ENCODE assay signal across 11 mouse cellular contexts in the genomic region with DNA sequence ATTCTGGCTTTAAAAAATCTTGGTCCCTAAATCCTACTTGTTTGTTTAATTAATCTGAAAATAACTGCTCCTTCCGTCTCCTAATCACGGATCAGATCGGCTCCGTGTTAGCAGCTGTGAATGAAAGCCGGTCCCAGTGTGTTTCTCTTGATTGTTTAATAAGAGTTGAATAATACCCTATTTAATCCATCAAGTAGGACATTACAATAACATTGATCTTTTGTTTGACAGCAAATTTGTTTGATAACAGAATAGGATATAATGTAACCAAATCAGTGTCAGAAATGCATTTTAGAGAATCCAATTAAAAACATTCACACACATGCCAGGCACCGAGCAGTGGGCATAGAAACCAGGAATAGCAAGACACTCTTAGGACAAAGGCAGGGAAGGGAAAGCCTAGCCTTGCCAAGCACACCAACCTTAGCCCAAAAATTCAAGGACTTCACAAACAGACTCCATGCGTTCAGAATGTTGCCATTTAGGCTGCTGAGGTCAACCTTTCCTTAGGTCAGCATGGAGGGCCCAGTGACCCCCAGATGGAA.
DNase-seq lines count a peak whose midpoint lies in the region; ATAC-seq and TF ChIP-seq lines count a peak whose summit lies in the region.
"Had no signal": no experiment of that assay in that cellular context is flagged by ENCODE, and none has a peak within 500 bp of the region (broad histone marks: within the 10 kb centered on the region; RNA-seq: fewer than 3 reads in every experiment).

No protein-coding gene starts in this region.

- no peak overlapping the region for H3K9ac ChIP-seq in heart, embryonic 12.5 days
- no peak overlapping the region for H3K9ac ChIP-seq in hindbrain, postnatal 0 days (replicated peaks; ENCODE audit: low read length)
- H3K9ac ChIP-seq: limb, embryonic 15.5 days had no signal

- no peak overlapping the region for H3K4me2 ChIP-seq in heart, embryonic 12.5 days
- H3K4me2 ChIP-seq in hindbrain, postnatal 0 days (ENCODE audit: low read depth, low read length): peak overlapping the region; percentile 48
- H3K4me2 ChIP-seq: limb, embryonic 15.5 days had no signal

- DNase-seq in heart, adult 11 months: peak; percentile 34
- peak; percentile 20 for DNase-seq in embryo, embryonic 9.5 days (ENCODE audit: extremely low spot score)
- DNase-seq in hindbrain, postnatal 0 days (ENCODE audit: low spot score): peak; percentile 27
- DNase-seq in neural tube, embryonic 10.5 days (ENCODE audit: extremely low spot score, low spot score): peak; percentile 23
- DNase-seq in gastrocnemius, postnatal 14 days: no peak
- no peak for DNase-seq in heart, postnatal 10 days
- no peak for DNase-seq in gastrocnemius, adult 18-20 months (ENCODE audit: low spot score)
- DNase-seq: lung, postnatal 36 days had no signal

- no peak for ATAC-seq in heart, embryonic 12.5 days (ENCODE audit: insufficient number of reproducible peaks, low FRiP score)
- ATAC-seq in hindbrain, postnatal 0 days: no peak

- 71% methylated on average over 7 of the region's 7 CpGs for WGBS in heart, embryonic 12.5 days
- WGBS in hindbrain, postnatal 0 days: 17% methylated on average over 7 of the region's 7 CpGs

- no peaks in the 10 kb centered on the region for H3K36me3 ChIP-seq in heart, embryonic 12.5 days
- H3K36me3 ChIP-seq in hindbrain, postnatal 0 days (ENCODE audit: insufficient read depth, low read length): no peaks in the 10 kb centered on the region
- H3K36me3 ChIP-seq: G1E; limb, embryonic 15.5 days had no signal

- intact Hi-C loops in gastrocnemius, postnatal 14 days (cut with DNase I; ENCODE audit: low total_unique reads): loop anchor here (10.0 kb wide), 1 partner anchor 303 kb away; no protein-coding TSS in a partner anchor
- intact Hi-C loops in heart, postnatal 10 days (cut with DNase I): no loop called here

- H3K9me3 ChIP-seq in heart, embryonic 12.5 days (replicated peaks): no peaks in the 10 kb centered on the region
- H3K9me3 ChIP-seq in hindbrain, postnatal 0 days (ENCODE audit: low read length): no peaks in the 10 kb centered on the region
- H3K9me3 ChIP-seq: G1E; limb, embryonic 15.5 days had no signal

- H3K27me3 ChIP-seq in heart, embryonic 12.5 days (replicated peaks): no peaks in the 10 kb centered on the region
- no peaks in the 10 kb centered on the region for H3K27me3 ChIP-seq in hindbrain, postnatal 0 days (ENCODE audit: insufficient read depth, low read length)

- no peak overlapping the region for H3K27ac ChIP-seq in heart, embryonic 12.5 days (ENCODE audit: poor library complexity, severe bottlenecking)
- H3K27ac ChIP-seq in hindbrain, postnatal 0 days: 0 out of 2 replicates have a peak overlapping the region, but pooled peaks have one; percentile 1
- H3K27ac ChIP-seq: limb, embryonic 15.5 days had no signal

- no peak overlapping the region for H3K4me3 ChIP-seq in heart, embryonic 12.5 days
- peak overlapping the region; percentile 15 for H3K4me3 ChIP-seq in hindbrain, postnatal 0 days (ENCODE audit: low read length)
- H3K4me3 ChIP-seq: limb, embryonic 15.5 days had no signal

- TF ChIP-seq CTCF in hindbrain, postnatal 0 days (IDR thresholded peaks at IDR 0.05; ENCODE audit: low read depth): no peak

- H3K4me1 ChIP-seq in heart, embryonic 12.5 days (replicated peaks): no peaks in the 10 kb centered on the region
- H3K4me1 ChIP-seq in hindbrain, postnatal 0 days (ENCODE audit: insufficient read depth, low read length): 0 out of 2 replicates have a peak, but pooled peaks cover 8% of the 10 kb centered on the region

Comparison
In these comparisons a context has a peak if more than half of its experiments do, and no peak if none do; other contexts are left out.
1. DNase-seq: peak in heart, adult 11 months (single experiment), embryo, embryonic 9.5 days (single experiment), hindbrain, postnatal 0 days (single experiment) and neural tube, embryonic 10.5 days (single experiment); none in gastrocnemius, postnatal 14 days (single experiment), heart, postnatal 10 days (0 of 2) and gastrocnemius, adult 18-20 months (single experiment).